Mouse (Mus musculus) stomach, postnatal 0 days (tissue): ENCODE measurements around the gene Dclk2.

ENCODE experiments used
- CTCF ChIP-seq: IDR thresholded peaks from 2 replicates; pipeline ENCODE4 v1.5.1; 2016; ENCODE audit warnings: antibody characterized with exemption, low read depth, mild to moderate bottlenecking, moderate library complexity
- EP300 ChIP-seq: optimal IDR thresholded peaks from 2 replicates; pipeline ENCODE3; 2016; ENCODE audit warnings: antibody characterized with exemption

- TF ChIP-seq CTCF (no peak), EP300 (no peak)
These were observed 22.3 kb downstream of the Dclk2 start for GRCm38 (mm10) chr3:86898366-86898765.
